Mouse (Mus musculus) urinary bladder, postnatal 10 days (tissue): Measurements from ENCODE around the gene Abhd17a.

Source experiments
- DNase-seq: peaks from one replicate; pipeline ENCODE4 v3.0.0; 2022; ENCODE audit warnings: low spot score

Abhd17a gene

DNA sequence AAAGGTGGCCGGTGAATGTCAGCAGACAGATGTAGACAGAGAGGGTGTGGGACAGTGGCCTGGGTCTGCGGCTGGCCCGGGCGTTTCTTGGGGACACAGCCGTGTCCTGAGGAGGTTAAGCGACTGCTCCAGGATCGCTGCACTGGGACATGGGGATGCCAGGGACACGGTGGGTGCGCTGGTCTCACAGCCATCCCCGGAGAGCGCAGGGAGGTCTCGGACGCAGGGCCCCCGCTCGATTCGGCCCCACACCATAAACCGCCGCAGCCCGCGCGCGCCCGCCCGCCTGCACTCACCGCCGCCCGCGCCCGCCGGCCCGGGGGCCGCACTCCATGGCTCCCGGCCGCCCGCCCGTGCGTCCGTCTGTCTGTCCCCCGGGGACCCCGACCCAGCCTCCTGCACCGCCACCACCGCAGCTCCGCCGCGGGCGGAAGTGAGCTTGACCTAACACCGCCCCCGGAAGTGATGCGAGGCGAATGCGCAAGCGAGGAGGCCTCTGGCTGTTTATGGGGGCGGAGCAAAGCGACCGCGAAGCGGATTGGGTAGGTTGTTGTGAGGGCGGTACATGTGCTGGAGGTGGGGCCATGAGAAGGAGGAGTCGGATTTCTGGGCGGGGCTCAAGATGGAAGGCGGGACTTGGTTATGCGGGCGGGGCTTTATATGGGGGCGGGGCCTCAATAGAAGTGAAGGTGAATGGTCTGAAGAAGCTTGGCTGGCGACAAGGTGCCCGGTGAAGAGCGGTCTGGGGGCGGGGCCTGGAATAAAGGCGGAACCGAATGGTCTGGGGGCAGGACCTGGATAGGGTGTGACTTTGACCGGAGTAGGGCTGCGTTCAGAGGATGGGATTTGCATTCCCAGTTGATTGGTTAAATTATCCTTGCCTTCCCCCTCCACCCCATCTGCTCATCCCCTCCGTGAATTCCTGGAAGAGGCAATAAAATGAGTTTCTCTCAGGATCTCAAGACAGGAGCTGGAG is at the start of gene Abhd17a:
Gene Abhd17a, minus strand, starts transcription at position 463 of the 976 bp plus-strand sequence.
- peak; percentile 89 for DNase-seq

DNA sequence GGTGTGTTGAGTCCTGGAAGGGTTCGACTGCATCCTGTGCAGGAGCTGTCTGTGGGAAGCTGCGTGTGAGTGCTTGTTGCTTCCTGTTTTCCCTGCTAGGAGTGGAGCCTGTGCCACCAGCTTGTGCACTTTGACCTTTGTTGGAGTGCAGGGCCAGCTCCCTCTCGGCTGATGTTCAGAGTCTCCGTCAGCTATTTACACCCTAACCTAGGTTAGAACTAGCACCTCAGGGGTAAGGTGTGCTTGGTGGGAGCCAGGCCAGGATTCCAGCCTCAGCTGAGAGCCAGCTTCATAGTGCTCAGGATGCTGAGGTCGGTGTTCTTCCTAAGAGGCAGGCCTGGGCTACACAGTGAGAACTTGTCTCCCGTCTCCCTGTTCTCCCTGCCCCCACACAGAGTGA is 45.2 kb upstream of the Abhd17a start:
- DNase-seq, result no peak

DNA sequence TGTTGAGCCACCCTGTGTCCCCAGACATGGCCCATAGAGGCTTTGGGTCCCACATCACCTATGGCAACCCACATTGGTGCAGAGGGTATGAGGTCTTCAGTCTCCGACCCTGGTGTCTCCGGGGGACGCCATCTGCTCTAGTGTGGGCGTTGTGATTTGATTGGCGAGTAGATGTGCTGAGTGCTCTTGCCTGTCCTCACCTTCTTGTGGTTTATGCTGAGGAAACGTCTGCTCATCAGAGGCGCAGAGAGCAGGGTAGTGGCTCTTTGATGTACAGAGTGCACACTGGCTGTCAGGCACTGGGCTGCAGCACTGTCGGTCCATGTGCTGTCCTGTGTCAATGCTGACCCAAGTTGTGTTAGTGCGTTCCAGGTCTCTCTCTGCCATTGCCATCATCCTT is 38.8 kb upstream of the Abhd17a start:
- no peak for DNase-seq

DNA sequence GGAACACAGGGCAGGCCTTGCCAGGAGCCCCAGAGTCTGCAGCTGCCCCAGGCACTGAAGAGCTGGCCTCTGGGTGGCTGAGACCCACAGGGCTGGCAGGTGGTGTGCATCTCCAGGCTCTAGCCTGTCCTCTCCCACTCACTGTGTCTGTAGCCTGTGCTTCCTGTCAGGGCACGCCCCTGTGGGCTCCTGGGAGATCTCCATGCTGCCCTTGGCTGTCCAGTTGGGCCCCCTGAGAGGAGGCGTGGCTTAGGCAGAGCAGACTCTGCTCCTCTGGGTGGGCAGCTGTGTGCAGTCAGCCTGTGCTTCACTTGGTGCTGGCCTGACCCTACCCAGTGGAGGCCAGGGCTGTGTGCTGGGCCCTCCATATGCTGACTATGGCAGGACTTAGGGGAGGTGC is 37.5 kb upstream of the Abhd17a start:
- no peak for DNase-seq

GRCm38 (mm10) chr10:80625764-80626163 is 35.6 kb upstream of the Abhd17a start:
- no peak for DNase-seq

DNA sequence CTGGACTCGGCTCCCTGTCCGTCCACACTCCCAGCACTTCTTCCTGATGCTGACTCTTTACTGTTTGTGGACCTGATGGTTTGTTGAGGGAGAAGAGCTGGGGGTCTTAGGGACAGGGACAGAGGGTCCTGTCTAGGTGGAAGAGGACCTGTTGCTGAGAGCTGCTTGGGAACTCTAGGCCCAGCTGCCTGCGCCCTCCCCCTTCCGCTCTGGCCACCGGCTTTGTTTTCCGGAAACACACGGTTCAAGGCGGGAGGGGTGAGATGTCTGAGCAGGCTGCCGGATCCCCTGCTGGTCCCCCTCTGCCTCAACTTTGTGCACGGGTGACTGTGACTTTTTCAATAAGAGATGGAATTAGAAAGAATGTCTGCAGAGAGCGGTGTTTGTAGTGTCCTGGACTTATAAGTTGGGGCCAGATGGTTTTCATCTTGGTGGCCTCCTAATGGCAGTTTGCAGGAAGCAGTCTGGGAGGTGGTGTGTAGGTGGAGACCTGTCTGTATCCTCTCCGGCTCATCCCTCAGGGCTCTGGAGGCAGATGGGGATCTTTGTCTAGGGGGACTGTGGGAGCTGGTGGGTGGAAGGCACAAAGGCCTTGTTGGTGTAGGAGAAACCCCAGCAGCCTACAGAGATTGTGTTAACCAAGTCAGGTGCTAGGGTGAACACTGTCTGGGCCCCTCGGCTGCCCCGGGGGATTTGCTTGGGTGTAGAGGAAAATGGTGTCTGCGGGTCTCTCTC is 33.5 kb upstream of the Abhd17a start:
- no peak for DNase-seq

GRCm38 (mm10) chr10:80622661-80623456 is 32.7 kb upstream of the Abhd17a start, which contains the start of gene Csnk1g2:
Gene Csnk1g2 (plus strand): TSS chr10:80622838.
- no peak for DNase-seq

GRCm38 (mm10) chr10:80621940-80622660 is 32.0 kb upstream of the Abhd17a start:
- peak; percentile 98 for DNase-seq

GRCm38 (mm10) chr10:80621690-80621939 is 31.5 kb upstream of the Abhd17a start:
- no peak for DNase-seq

DNA sequence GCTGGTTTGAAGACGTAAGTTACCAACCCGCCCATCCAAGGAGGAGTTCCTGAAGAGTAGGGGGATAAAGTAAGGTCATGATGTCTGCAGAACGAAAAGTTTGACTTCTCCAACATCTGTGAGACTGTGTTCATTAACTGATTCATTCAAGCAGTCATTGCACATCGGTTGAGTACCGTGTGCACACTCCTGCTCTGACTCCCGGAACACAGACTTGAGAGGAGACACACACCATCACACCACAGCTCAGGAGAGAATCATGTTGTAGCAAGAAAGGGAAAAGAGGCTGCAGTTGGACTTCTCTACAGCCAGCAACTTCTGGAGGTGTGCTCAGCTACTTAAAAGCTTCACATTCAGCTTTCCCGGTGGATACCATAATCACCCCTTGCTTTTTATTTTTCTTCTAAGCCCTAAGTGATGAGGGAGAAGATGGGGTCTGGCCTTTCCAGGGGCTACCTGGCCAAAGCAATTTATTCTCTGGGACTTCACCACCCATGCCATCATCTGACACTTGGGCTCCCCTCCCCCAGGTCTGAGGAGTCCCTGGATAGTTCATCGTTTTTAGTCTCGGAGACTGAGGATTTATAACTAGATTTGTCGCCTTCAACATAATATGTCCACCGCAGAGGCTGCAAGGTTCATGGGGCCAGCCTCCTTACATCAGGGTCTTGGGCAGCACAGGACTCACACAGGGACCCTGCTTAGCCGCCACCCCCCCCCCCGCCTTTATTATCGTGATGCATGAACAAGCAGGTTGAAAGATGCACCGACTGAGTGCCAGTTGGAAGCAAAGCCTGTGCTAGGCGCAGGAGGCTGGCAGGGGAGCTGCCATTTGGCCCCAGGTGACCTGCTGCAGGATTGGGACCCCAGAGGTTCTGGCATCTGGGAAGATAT is 30.9 kb upstream of the Abhd17a start:
- DNase-seq, result no peak

GRCm38 (mm10) chr10:80620365-80620764 is 30.2 kb upstream of the Abhd17a start:
- DNase-seq, result no peak

- no peak for DNase-seq
These were observed 29.5 kb upstream of the Abhd17a start for GRCm38 (mm10) chr10:80619465-80620244.

- DNase-seq, result no peak
These were observed 28.0 kb upstream of the Abhd17a start for GRCm38 (mm10) chr10:80618181-80618580.

DNA sequence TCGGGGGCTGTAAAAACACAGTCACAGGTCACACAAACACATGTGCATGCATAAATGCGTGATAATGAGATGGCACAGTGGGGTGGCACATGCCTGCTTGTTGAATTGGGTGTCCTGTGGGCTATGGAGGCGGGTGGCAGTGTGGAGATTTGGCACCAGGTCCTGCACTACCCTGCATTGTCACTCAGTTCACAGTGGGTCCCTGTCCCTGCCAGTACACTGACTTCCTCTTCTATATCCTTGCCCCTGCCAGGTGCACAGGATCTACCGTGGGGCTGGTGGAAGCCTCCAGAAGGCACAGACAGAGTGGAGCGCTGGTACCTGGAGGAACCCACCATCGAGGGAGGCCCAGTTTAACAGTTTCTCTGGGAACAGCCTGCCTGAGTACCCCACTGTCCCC is 24.2 kb upstream of the Abhd17a start:
- no peak for DNase-seq

GRCm38 (mm10) chr10:80613821-80614220 is 23.7 kb upstream of the Abhd17a start:
- no peak for DNase-seq

DNA sequence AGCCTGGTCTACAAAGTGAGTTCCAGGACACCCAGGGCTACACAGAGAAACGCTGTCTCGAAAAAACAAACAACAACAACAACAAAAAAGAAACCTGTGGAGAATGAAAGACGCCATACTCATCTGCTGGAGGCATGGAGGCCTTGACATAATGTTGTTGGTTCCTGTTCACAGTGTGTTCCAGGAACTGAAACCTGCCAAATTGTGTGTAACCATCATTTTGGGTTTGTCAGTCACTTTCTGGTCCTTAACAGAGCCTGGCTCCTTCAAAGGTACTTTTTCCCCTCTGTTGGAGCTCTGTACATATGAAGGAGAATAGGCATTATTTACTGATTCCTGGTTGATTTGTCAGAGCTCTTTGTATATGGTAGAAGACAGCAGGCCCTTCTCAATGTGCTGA is 21.8 kb upstream of the Abhd17a start:
- DNase-seq, result no peak

- DNase-seq, result no peak
These were observed 20.9 kb upstream of the Abhd17a start for GRCm38 (mm10) chr10:80611024-80611423.

DNA sequence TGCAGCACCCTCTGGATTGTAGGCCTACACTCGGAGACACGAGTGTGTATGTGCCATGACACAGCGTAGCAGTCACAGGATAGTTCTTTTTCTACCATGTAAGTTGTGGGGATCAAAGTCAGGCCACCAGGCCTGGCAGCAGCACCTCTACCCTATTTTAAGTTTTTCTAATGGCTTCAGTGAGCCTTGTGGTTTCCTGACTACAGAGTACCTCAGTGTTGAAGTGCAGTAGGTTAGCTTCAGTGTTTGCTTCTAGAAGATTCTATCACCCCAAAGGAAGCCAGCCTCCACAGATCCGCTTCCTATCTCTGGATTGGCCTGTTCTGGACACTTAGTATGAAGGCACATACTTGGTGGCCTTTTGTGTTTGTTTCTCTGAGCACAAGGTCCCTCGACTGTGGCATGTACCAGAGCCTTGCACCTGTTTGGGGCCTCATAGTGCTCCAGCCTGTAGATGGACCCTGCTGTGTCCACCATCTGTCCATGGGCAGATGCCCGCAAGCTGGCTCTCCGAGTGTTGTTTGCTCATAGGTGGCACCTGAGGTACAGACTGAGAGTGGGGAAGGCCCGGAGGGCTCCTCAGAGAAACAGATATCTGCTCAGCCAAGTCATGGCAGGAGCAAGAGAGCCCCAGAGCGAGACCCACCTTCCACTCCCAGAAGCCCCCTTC is 20.1 kb upstream of the Abhd17a start:
- no peak for DNase-seq

DNA sequence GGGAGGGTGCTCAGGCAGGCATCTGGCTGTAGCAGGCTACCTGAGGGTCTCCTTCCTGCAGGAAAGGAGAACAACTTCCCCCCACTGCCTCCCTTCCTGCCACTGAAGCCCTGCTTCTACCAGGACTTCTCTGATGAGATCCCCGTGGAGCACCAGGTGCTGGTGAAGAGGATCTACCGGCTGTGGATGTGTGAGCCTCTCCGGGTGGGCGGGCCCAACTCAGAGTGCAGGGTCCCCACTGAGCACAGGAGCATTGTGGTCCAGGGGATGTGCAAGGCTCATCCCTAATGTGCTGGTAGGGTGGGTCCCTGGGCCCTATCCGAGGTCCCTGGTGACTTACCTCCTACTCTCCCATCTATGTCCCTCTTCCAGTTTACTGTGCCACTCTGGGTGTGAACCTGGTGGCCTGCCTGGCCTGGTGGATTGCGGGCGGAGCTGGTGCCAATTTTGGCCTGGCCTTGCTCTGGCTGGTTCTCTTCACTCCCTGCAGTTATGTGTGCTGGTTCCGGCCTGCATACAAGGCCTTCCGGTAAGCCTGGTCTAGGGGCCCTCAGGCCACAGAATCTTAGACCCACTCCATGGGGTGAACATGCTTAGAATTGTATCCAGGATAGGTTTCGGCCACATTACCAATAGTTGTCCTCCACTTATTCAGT is 19.3 kb upstream of the Abhd17a start:
- DNase-seq, result no peak
